Mouse (Mus musculus) CD8-positive naive resting alpha-beta T cell, adult 2 months (primary cell): ENCODE measurements at regions not wholly inside any gene's neighbourhood (a gene's known extent, or its start where the extent isn't known, plus 50 kb on each side); places are given as distances from the start of the nearest gene placed in this dataset.

Experiments used
- DNase-seq, 2 experiments: peaks; one replicate each; pipeline ENCODE4 v3.0.0; 2022; ENCODE audit warnings: low read depth in 2 of 2, low spot score in 2 of 2

DNA sequence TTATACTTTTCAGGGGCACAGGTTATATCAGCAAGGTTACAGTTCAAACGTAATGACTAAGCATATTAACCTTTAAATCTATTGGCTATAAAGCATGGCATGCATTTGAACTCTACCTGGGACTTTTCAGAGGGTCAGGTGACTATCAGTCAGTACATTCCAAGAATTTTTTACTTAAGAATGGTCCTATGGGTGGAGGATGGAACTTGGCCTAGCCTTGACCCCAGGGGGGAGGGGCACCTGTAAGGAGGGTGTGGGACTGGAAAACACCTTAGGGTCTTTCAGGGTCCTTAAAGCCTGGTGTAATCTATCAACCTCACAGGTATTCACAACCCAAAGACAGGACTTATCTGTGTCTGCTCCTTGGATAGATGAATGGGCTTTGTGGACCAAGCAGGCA lies 66.4 kb upstream of the Hs6st1 start:
- no peak for DNase-seq

DNA sequence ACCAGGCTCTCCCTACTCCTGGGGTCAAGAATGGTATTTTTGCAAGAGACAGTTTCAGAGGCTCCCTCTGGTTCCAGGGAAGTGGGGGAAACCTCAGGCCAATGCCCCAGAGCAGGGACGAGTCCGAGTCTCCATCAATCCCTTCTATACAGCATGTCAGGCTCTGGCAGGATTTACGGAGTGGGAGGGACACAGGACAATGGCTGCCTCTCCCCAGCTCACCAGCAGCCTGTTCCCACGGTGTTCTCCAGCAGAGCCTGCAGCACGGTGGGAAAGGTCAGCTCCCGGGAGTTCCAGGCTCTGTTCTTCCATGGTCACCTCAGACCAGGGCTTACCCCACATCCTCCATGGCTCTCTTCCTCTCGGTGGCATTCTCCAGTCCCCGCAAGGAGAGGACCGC lies 64.6 kb upstream of the Hs6st1 start:
- DNase-seq, result no peak

DNA sequence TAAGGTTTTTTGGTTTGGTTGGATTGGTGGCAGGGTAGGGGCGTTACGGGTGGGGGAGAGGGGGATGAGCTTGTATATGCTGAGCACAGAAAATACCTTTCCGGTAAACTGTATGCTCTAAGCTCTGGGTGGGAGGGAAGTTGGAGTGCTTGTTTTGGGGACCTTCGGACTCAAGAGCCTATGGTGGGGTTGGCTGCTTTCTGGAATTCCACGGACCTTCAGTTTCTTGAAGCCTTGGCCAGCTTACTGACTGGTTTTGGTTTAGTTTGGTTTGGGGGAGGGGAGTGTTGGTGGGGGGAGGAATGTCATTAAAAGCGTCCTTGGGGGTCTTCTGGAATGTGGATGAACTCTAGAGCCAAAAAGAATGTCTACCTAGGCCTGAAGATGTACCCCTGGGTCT lies 59.6 kb upstream of the Hs6st1 start:
- DNase-seq, result no peak

GRCm38 (mm10) chr1:36009010-36009619 lies 59.1 kb upstream of the Hs6st1 start:
- no peak for DNase-seq

DNA sequence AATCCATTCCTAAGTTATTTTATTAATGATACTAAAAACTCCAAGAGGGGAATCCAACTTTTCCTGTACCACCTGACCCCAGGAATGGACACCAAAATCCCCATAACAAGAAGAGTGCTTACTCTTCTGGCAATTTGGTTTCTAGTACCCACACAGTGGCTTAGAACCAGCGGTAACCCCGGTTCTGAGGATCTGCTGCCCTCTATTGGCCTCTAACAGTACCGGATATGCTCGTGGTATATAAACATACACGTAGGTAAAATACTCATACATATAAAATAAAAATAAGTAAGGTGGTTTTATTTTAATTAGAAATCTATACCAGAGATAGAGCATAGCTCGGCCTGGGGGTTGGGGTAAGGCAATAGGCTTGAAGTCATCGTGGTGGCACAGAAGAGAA lies 58.0 kb upstream of the Hs6st1 start:
- no peak for DNase-seq

GRCm38 (mm10) chr1:36010834-36011233 lies 57.4 kb upstream of the Hs6st1 start:
- DNase-seq, result no peak

GRCm38 (mm10) chr1:36012081-36012765 lies 56.0 kb upstream of the Hs6st1 start:
- DNase-seq, result no peak

DNA sequence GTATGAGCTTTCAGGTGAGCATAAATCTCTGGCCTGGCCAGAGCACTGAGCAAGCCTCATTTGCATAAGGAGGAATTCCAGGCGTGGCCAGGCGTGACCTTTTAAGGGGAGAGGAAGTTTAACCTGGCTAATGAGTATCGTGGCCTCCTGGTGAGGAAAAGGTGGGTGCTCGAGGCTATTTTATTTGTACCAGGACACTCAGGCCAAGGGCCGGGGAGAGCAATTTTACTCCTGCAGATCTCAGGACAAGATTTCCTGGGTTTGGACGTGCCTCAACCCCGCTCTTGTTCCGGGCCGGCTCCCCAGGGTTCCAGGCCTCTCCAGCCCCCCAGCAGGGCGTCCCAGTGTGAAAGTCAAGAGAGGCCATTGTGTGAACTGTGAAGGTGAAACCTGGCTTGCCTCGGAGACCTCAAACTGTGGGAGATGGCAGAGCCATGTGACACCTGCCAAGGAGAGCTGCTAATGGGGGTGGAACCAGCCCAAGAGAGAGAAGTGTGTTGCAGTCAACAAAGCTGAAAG lies 54.3 kb upstream of the Hs6st1 start:
- no peak for DNase-seq

DNA sequence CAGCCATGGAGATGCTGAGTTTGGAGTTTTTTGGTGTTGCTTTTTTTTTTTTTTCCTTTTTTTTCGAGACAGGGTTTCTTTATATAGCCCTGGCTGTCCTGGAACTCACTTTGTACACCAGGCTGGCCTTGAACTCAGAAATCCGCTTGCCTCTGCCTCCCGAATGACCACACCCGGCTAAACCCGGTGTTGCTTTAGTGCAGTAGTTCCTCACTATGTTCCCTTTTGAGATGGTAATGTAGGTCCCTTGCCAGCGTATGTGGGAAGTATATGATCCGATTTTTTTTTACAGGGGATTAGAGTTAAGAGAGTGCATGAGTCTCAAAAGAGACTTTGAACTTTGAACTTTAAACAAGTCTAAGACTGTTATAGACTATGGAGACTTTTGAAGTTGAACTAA lies 53.8 kb upstream of the Hs6st1 start:
- DNase-seq, result no peak

- DNase-seq, result no peak
These were observed 53.0 kb upstream of the Hs6st1 start for GRCm38 (mm10) chr1:36015210-36015609.

GRCm38 (mm10) chr1:36016566-36016965 lies 51.6 kb upstream of the Hs6st1 start:
- DNase-seq, result no peak

DNA sequence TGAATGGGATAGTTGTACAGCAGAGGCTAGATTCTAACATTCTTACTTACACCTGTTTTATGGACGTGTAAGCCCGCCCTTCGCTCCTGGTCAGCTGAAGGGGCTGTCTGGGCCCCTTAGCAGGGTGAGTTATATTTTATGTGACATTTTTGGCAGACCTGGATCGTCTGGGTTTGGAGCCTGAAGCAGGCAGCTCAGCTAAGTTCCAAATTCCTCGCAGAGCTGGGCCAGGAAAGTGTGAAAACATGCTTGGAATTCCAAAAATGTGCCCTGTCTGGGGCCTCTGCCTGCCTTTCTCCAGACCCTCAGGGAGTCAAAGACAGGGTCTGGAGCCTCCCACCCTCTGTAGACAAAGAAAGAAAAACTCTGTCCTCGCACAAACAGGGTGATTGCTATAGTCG lies 51.1 kb upstream of the Hs6st1 start:
- DNase-seq, result no peak

- DNase-seq, result no peak
These were observed 50.5 kb upstream of the Hs6st1 start for GRCm38 (mm10) chr1:36017656-36018055.
